Mouse (Mus musculus) erythroblast, embryonic 14.5 days (primary cell): Measurements from ENCODE around the gene Hmgb1.

Experiments
- GATA1 ChIP-seq: IDR thresholded peaks from 2 replicates; pipeline ENCODE4 v1.6.1; 2012; ENCODE audit warnings: low read length, inconsistent platforms, mixed read lengths
- TAL1 ChIP-seq: IDR thresholded peaks from 3 replicates; pipeline ENCODE4 v1.6.1; 2012; ENCODE audit warnings: low read length, inconsistent platforms, mixed read lengths

GRCm38 (mm10) chr5:149036920-149037319 lies 147.4 kb downstream of the Hmgb1 start:
- TF ChIP-seq TAL1 = no peak
- TF ChIP-seq GATA1 = no peak
